ENCODE assay signal across 28 mouse cellular contexts in genomic region chr1:168332056-168332455, GRCm38 (mm10).
DNase-seq lines count a peak whose midpoint lies in the region; ATAC-seq lines count a peak whose summit lies in the region.
"Had no signal": no experiment of that assay in that cellular context is flagged by ENCODE, and none has a peak within 500 bp of the region (broad histone marks: within the 10 kb centered on the region; RNA-seq: fewer than 3 reads in every experiment).

No protein-coding gene starts in this region.

- no peak overlapping the region for H3K4me2 ChIP-seq in kidney, embryonic 15.5 days
- H3K4me2 ChIP-seq: embryonic facial prominence, embryonic 13.5 days; embryonic facial prominence, embryonic 15.5 days; forebrain, embryonic 12.5 days had no signal

- no peaks in the 10 kb centered on the region for H3K27me3 ChIP-seq in kidney, embryonic 15.5 days
- H3K27me3 ChIP-seq: CH12.LX; embryonic facial prominence, embryonic 13.5 days; embryonic facial prominence, embryonic 15.5 days; forebrain, embryonic 12.5 days; Patski had no signal

- no peak overlapping the region for H3K4me3 ChIP-seq in kidney, embryonic 15.5 days (replicated peaks)
- H3K4me3 ChIP-seq: embryonic facial prominence, embryonic 13.5 days; embryonic facial prominence, embryonic 15.5 days; erythroblast, embryonic 14.5 days; forebrain, embryonic 10.5 days; forebrain, embryonic 12.5 days had no signal

- H3K4me1 ChIP-seq in kidney, embryonic 15.5 days, result peaks cover 69% of the 10 kb centered on the region

- 80% methylated on average over 9 of the region's 9 CpGs for WGBS in kidney, embryonic 15.5 days

- ATAC-seq in kidney, embryonic 15.5 days (replicated peaks; ENCODE audit: low FRiP score), result no peak
- ATAC-seq: activated CD4-positive, CD25-positive, alpha-beta regulatory T cell, adult 4 months; CD4-positive, CD25-positive, alpha-beta regulatory T cell, adult 4 months; forebrain, embryonic 14.5 days; Patski had no signal

- H3K9ac ChIP-seq in kidney, embryonic 15.5 days, result no peak overlapping the region
- H3K9ac ChIP-seq: embryonic facial prominence, embryonic 13.5 days; embryonic facial prominence, embryonic 15.5 days; forebrain, embryonic 12.5 days had no signal

- DNase-seq in kidney, adult 11 months, result peak; percentile 40
- DNase-seq in kidney, postnatal 10 days, result no peak
- peak; percentile 47 to 50 for DNase-seq in kidney, adult 8-10 months
- peak; percentile 32 for DNase-seq in kidney, postnatal 14 days
- no peak for DNase-seq in kidney, postnatal 4 days
- peak; percentile 53 to 69 for DNase-seq in kidney, postnatal 36 days
- DNase-seq: adrenal gland, adult 8-10 months; adrenal gland, postnatal 14 days; B cell, adult 2 months; cerebellum, adult 11 months; cerebellum, adult 18-20 months; cerebellum, adult 8-10 months; cerebellum, adult 9-11 months; cerebellum, postnatal 14 days; cerebellum, postnatal 36 days; embryo, embryonic 11 days had no signal

- no peak overlapping the region for H3K27ac ChIP-seq in kidney, embryonic 15.5 days
- H3K27ac ChIP-seq: embryonic facial prominence, embryonic 13.5 days; embryonic facial prominence, embryonic 15.5 days; forebrain, embryonic 10.5 days; forebrain, embryonic 12.5 days had no signal

- H3K9me3 ChIP-seq in kidney, embryonic 15.5 days (replicated peaks), result no peaks in the 10 kb centered on the region
- H3K9me3 ChIP-seq: embryonic facial prominence, embryonic 13.5 days; embryonic facial prominence, embryonic 15.5 days; forebrain, embryonic 12.5 days had no signal

- H3K36me3 ChIP-seq in kidney, embryonic 15.5 days, result peaks cover 38% of the 10 kb centered on the region
- H3K36me3 ChIP-seq: embryonic facial prominence, embryonic 15.5 days; G1E had no signal

Comparison
In these comparisons a context has a peak if more than half of its experiments do, and no peak if none do; other contexts are left out.
1. DNase-seq: peak in kidney, adult 11 months (single experiment), kidney, adult 8-10 months (2 of 2), kidney, postnatal 14 days (single experiment) and kidney, postnatal 36 days (2 of 2); none in kidney, postnatal 10 days (single experiment) and kidney, postnatal 4 days (0 of 2).